Mouse (Mus musculus) liver, embryonic 16.5 days (tissue): ENCODE measurements around the gene Nr5a2. TPM values are rescaled to one million over a fixed set of nuclear protein-coding genes. Genes with fewer than 3 reads are reported as not detected.

Experiments used
- ATAC-seq: fragments of 200-750 bp; cut with Nextera tagmentation; 2 replicates; pipeline ENCODE4 v1.8.0; 2017; ENCODE audit warnings: low read depth, mild to moderate bottlenecking, moderate number of reproducible peaks, moderate library complexity
- H3K27ac ChIP-seq: fragments of 300-500 bp; sonication (generic); 2 replicates; pipeline ENCODE4 v1.5.1; 2014; ENCODE audit warnings: mild to moderate bottlenecking, low read length
- H3K27me3 ChIP-seq: fragments of 300-500 bp; sonication (generic); 2 replicates; pipeline ENCODE4 v1.6.1; 2014; ENCODE audit warnings: low read depth, low read length, mixed read lengths; ENCODE audit not compliant: control insufficient read depth, insufficient read depth
- H3K36me3 ChIP-seq: fragments of 300-500 bp; sonication (generic); 2 replicates; pipeline ENCODE4 v1.6.1; 2014; ENCODE audit warnings: mild to moderate bottlenecking; ENCODE audit not compliant: control insufficient read depth, insufficient read depth
- H3K4me1 ChIP-seq: fragments of 300-500 bp; sonication (generic); 2 replicates; pipeline ENCODE4 v1.6.1; 2014; ENCODE audit warnings: low read depth, low read length, mixed read lengths; ENCODE audit not compliant: control insufficient read depth
- H3K4me2 ChIP-seq: fragments of 300-500 bp; sonication (generic); 2 replicates; pipeline ENCODE4 v1.6.1; 2014; ENCODE audit warnings: low read depth, low read length, mixed read lengths
- H3K4me3 ChIP-seq: fragments of 300-500 bp; sonication (generic); 2 replicates; pipeline ENCODE4 v1.5.1; 2014; ENCODE audit warnings: low read depth, mild to moderate bottlenecking, low read length
- H3K9ac ChIP-seq: fragments of 300-500 bp; sonication (generic); 2 replicates; pipeline ENCODE4 v1.6.1; 2014; ENCODE audit warnings: low read depth, low read length
- H3K9me3 ChIP-seq: fragments of 300-500 bp; sonication (generic); replicated peaks from 2 replicates; pipeline ENCODE4 v1.6.1; 2016; ENCODE audit warnings: low read length; ENCODE audit not compliant: control insufficient read depth
- WGBS: fragments of 180-500 bp; shearing (Covaris S2); extraction: QIAGEN DNeasy Blood & Tissue Kit; methylation state at CpG from one replicate; pipeline ENCODE4 v1.1.7; 2014; ENCODE audit not compliant: insufficient replicate concordance; 5-methylcytosine and 5-hydroxymethylcytosine counted together
- polyA plus RNA-seq: library from polyadenylated mRNA; unstranded; fragments of >200 nt; fragmentation: Nextera tagmentation; extraction: Ambion mirVana; gene quantifications from 2 replicates; pipeline ENCODE4 v1.2.1, GENCODE M21; 2015

The Nr5a2 gene
- polyA plus RNA-seq, 1 experiment from 2014 or later, result 2.9 TPM

- Histone ChIP-seq H3K4me1 (no peaks in the 10 kb centered on the region), H3K27ac (peak overlapping the region; percentile 41; the same call in 1 of the 2 replicates), H3K9ac (no peak overlapping the region), H3K4me2 (no peak overlapping the region), H3K27me3 (no peaks in the 10 kb centered on the region), H3K9me3 (no peaks in the 10 kb centered on the region), H3K36me3 (no peaks in the 10 kb centered on the region), H3K4me3 (no peak overlapping the region)
- 67% methylated on average over 12 of the region's 12 CpGs for WGBS
- ATAC-seq, result peak; percentile 61; the same call in 1 of the 2 replicates
Measured at GRCm38 (mm10) chr1:136910144-136910543, 50.1 kb downstream of the Nr5a2 start.

GRCm38 (mm10) chr1:136909494-136910037, 50.7 kb downstream of the Nr5a2 start:
- Histone ChIP-seq H3K4me1 (no peaks in the 10 kb centered on the region), H3K9me3 (no peaks in the 10 kb centered on the region), H3K9ac (no peak overlapping the region), H3K27ac (no peak overlapping the region), H3K27me3 (no peaks in the 10 kb centered on the region), H3K4me3 (no peak overlapping the region), H3K4me2 (no peak overlapping the region), H3K36me3 (no peaks in the 10 kb centered on the region)
- WGBS, result 71% methylated on average over 6 of the region's 6 CpGs
- ATAC-seq, result no peak

GRCm38 (mm10) chr1:136898130-136898529, 62.1 kb downstream of the Nr5a2 start:
- no peak overlapping the region for H3K4me3 ChIP-seq
- no peaks in the 10 kb centered on the region for H3K27me3 ChIP-seq
- no peak overlapping the region for H3K27ac ChIP-seq
- WGBS, result 59% methylated on average over 4 of the region's 4 CpGs
- no peaks in the 10 kb centered on the region for H3K4me1 ChIP-seq
- H3K4me2 ChIP-seq, result no peak overlapping the region
- ATAC-seq, result no peak
- no peaks in the 10 kb centered on the region for H3K9me3 ChIP-seq
- H3K36me3 ChIP-seq, result no peaks in the 10 kb centered on the region; the same call in 1 of the 2 replicates
- H3K9ac ChIP-seq, result no peak overlapping the region

- no peak for ATAC-seq
- H3K27me3 ChIP-seq, result no peaks in the 10 kb centered on the region
- H3K9ac ChIP-seq, result no peak overlapping the region
- no peaks in the 10 kb centered on the region for H3K4me1 ChIP-seq
- 35% methylated on average over 6 of the region's 6 CpGs for WGBS
- H3K27ac ChIP-seq, result peak overlapping the region; percentile 31; the same call in 1 of the 2 replicates
- H3K9me3 ChIP-seq, result no peaks in the 10 kb centered on the region
- no peak overlapping the region for H3K4me2 ChIP-seq
- no peak overlapping the region for H3K4me3 ChIP-seq
- H3K36me3 ChIP-seq, result no peaks in the 10 kb centered on the region
Measured at GRCm38 (mm10) chr1:136896351-136896750, 63.9 kb downstream of the Nr5a2 start.

GRCm38 (mm10) chr1:136895877-136896276, 64.4 kb downstream of the Nr5a2 start:
- Histone ChIP-seq H3K4me3 (no peak overlapping the region), H3K4me2 (0 out of 2 replicates have a peak overlapping the region, but pooled peaks have one; percentile 33), H3K4me1 (no peaks in the 10 kb centered on the region), H3K27me3 (no peaks in the 10 kb centered on the region), H3K9ac (no peak overlapping the region), H3K27ac (peak overlapping the region; percentile 76), H3K36me3 (no peaks in the 10 kb centered on the region), H3K9me3 (no peaks in the 10 kb centered on the region)
- WGBS, result 65% methylated on average over 8 of the region's 8 CpGs
- ATAC-seq, result peak; percentile 81

GRCm38 (mm10) chr1:136894753-136895152, 65.5 kb downstream of the Nr5a2 start:
- Histone ChIP-seq H3K9ac (no peak overlapping the region), H3K4me2 (no peak overlapping the region), H3K27me3 (no peaks in the 10 kb centered on the region), H3K4me3 (no peak overlapping the region), H3K27ac (peak overlapping the region; percentile 76), H3K4me1 (no peaks in the 10 kb centered on the region), H3K36me3 (no peaks in the 10 kb centered on the region), H3K9me3 (no peaks in the 10 kb centered on the region)
- WGBS, result 46% methylated on average over 2 of the region's 2 CpGs
- ATAC-seq, result peak; percentile 45

- no peaks in the 10 kb centered on the region for H3K4me1 ChIP-seq
- H3K36me3 ChIP-seq, result no peaks in the 10 kb centered on the region
- WGBS, result 55% methylated on average over 6 of the region's 6 CpGs
- no peaks in the 10 kb centered on the region for H3K9me3 ChIP-seq
- H3K9ac ChIP-seq, result no peak overlapping the region
- H3K27me3 ChIP-seq, result no peaks in the 10 kb centered on the region
- H3K4me3 ChIP-seq, result no peak overlapping the region
- no peak for ATAC-seq
- no peak overlapping the region for H3K4me2 ChIP-seq
- no peak overlapping the region for H3K27ac ChIP-seq
Measured at GRCm38 (mm10) chr1:136893162-136893561, 67.1 kb downstream of the Nr5a2 start.

- Histone ChIP-seq H3K9ac (no peak overlapping the region), H3K36me3 (no peaks in the 10 kb centered on the region), H3K4me1 (no peaks in the 10 kb centered on the region), H3K27ac (no peak overlapping the region), H3K27me3 (no peaks in the 10 kb centered on the region), H3K4me3 (no peak overlapping the region), H3K9me3 (no peaks in the 10 kb centered on the region), H3K4me2 (no peak overlapping the region)
- no peak for ATAC-seq
- 58% methylated on average over 7 of the region's 7 CpGs for WGBS
Measured at GRCm38 (mm10) chr1:136890439-136890838, 69.8 kb downstream of the Nr5a2 start.

- Histone ChIP-seq H3K36me3 (no peaks in the 10 kb centered on the region), H3K9ac (no peak overlapping the region), H3K4me1 (no peaks in the 10 kb centered on the region), H3K4me2 (no peak overlapping the region), H3K27ac (no peak overlapping the region), H3K27me3 (no peaks in the 10 kb centered on the region), H3K9me3 (no peaks in the 10 kb centered on the region), H3K4me3 (no peak overlapping the region)
- 73% methylated on average over 6 of the region's 6 CpGs for WGBS
- ATAC-seq, result no peak
Measured at GRCm38 (mm10) chr1:136888704-136889103, 71.5 kb downstream of the Nr5a2 start.
